Mouse (Mus musculus) heart, embryonic 11.5 days (tissue): ENCODE results near the gene Arhgap8. TPM values are rescaled to one million over a fixed set of nuclear protein-coding genes. Genes with fewer than 3 reads are reported as not detected.

Experiments
- ATAC-seq: fragments of 200-750 bp; cut with Nextera tagmentation; replicated peaks from 2 replicates; pipeline ENCODE4 v1.8.0; 2017; ENCODE audit warnings: moderate library complexity; ENCODE audit not compliant: insufficient number of reproducible peaks, low FRiP score, low TSS enrichment
- H3K27ac ChIP-seq: fragments of 300-500 bp; sonication (generic); 2 replicates; pipeline ENCODE4 v1.5.1; 2014; ENCODE audit warnings: mild to moderate bottlenecking, low read depth, low read length
- H3K27me3 ChIP-seq: fragments of 300-500 bp; sonication (generic); 2 replicates; pipeline ENCODE4 v1.6.1; 2014; ENCODE audit warnings: mild to moderate bottlenecking, low read length, mixed read lengths; ENCODE audit not compliant: control insufficient read depth, insufficient read depth
- H3K36me3 ChIP-seq: fragments of 300-500 bp; sonication (generic); 2 replicates; pipeline ENCODE4 v1.6.1; 2014; ENCODE audit warnings: mild to moderate bottlenecking, low read length, moderate library complexity, mixed read lengths; ENCODE audit not compliant: control insufficient read depth, insufficient read depth
- H3K4me1 ChIP-seq: fragments of 300-500 bp; sonication (generic); 2 replicates; pipeline ENCODE4 v1.6.1; 2014; ENCODE audit warnings: low read length; ENCODE audit not compliant: control insufficient read depth, insufficient read depth
- H3K4me2 ChIP-seq: fragments of 300-500 bp; sonication (generic); 2 replicates; pipeline ENCODE4 v1.6.1; 2014; ENCODE audit warnings: mild to moderate bottlenecking, moderate library complexity
- H3K4me3 ChIP-seq: fragments of 300-500 bp; sonication (generic); 2 replicates; pipeline ENCODE4 v1.5.1; 2014; ENCODE audit warnings: low read depth, low read length
- H3K9ac ChIP-seq: fragments of 300-500 bp; sonication (generic); 2 replicates; pipeline ENCODE4 v1.6.1; 2014; ENCODE audit warnings: mild to moderate bottlenecking, low read depth, low read length, moderate library complexity
- H3K9me3 ChIP-seq: fragments of 300-500 bp; sonication (generic); replicated peaks from 2 replicates; pipeline ENCODE4 v1.6.1; 2016; ENCODE audit warnings: low read length; ENCODE audit not compliant: control insufficient read depth
- WGBS: fragments of 180-500 bp; shearing (Covaris S2); extraction: QIAGEN DNeasy Blood & Tissue Kit; methylation state at CpG from one replicate; pipeline ENCODE4 v1.1.7; 2014; ENCODE audit not compliant: insufficient replicate concordance; 5-methylcytosine and 5-hydroxymethylcytosine counted together
- polyA plus RNA-seq: library from polyadenylated mRNA; unstranded; fragments of >200 nt; fragmentation: Nextera tagmentation; extraction: Ambion mirVana; gene quantifications from 2 replicates; pipeline ENCODE4 v1.2.1, GENCODE M21; 2014

The Arhgap8 gene
- 2.7 TPM in 2 replicates for polyA plus RNA-seq

- Histone ChIP-seq H3K9me3 (no peaks in the 10 kb centered on the region), H3K4me3 (peak within 1 kb of the TSS; percentile 42), H3K9ac (peak within 1 kb of the TSS; percentile 62), H3K4me1 (peaks cover 8% of the 10 kb centered on the region), H3K4me2 (peak within 1 kb of the TSS; percentile 89), H3K27me3 (peaks cover 8% of the 10 kb centered on the region), H3K27ac (no peak within 1 kb of the TSS), H3K36me3 (no peaks in the 10 kb centered on the region)
- 3% methylated on average over 24 of the region's 24 CpGs for WGBS
- ATAC-seq = 0 out of 2 replicates have a peak, but pooled peaks have one; percentile 51
Measured at GRCm38 (mm10) chr15:84719791-84720190, at the start of gene Arhgap8. Gene Arhgap8 (plus strand): TSS chr15:84720052.

DNA sequence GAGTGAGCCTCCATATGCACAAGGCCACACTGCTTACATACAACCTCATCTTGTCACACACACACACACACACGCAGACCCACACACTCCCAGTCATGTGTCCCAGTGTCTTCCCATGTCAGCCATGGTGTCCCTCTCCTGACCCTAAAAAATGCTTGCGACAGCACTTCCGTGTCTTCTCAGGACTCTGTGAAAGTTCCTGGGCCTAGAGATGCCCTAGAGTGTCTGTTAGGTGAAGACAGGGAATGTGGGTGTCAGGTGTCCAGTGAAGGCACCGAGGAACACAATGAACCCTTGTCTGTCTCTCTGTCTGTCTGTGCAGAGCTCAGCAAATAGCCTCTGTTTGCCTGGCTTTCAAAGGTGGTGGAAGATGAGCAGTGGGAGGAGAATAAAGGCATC is 49.2 kb upstream of the Arhgap8 start:
- H3K4me3 ChIP-seq = no peak overlapping the region
- peaks cover 8% of the 10 kb centered on the region for H3K4me1 ChIP-seq
- no peak overlapping the region for H3K27ac ChIP-seq
- no peak overlapping the region for H3K9ac ChIP-seq
- no peaks in the 10 kb centered on the region for H3K36me3 ChIP-seq
- H3K9me3 ChIP-seq = no peaks in the 10 kb centered on the region
- WGBS = 69% methylated on average over 4 of the region's 4 CpGs
- no peak overlapping the region for H3K4me2 ChIP-seq
- ATAC-seq = no peak
- no peaks in the 10 kb centered on the region for H3K27me3 ChIP-seq

DNA sequence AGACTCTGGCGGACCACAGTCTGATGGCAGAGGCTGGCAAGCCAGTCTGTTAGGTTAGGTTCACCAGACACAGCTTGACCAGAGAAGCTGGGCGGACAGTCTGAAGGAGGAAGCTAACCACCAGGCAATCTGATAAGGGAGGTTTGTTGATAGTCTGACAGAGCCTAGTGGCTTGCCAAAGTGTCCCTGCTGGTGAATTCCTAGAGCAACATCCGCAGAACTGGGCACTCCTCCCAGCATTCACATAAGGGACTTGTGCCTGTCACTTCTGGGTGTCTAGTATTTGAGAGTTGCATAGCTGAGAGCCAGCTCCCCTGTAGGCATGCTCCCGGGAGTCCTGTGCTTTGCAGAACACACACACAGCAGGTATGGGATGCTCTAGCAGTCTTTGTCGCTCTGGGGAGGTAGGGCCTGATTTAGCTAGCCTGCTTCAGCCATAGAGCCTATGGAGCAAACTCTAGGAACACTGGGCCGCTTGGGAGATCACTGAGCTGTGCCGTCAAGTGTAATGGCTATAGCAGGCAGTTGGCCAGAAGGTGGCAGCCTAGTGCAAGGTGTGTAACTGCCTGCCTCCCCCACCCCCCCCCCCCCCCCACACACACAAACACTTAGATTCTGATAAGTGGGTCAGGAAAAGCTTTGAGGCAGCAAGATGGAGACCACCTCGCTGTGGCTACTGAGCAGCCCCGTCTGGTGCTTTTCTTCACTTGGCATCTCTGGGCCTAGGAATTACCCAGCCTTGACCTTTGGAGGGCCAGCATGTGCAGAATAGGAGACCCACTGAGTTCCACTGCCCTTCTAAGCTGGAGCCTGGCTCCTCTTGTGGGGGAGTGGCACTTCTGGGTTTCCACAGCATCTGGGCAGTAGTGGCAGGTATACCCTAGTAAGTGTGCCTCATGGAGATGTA is 48.2 kb upstream of the Arhgap8 start:
- WGBS = 39% methylated on average over 9 of the region's 9 CpGs

GRCm38 (mm10) chr15:84672308-84672615 is 47.6 kb upstream of the Arhgap8 start:
- Histone ChIP-seq H3K9ac (no peak overlapping the region), H3K36me3 (no peaks in the 10 kb centered on the region), H3K4me2 (no peak overlapping the region), H3K4me1 (peaks cover 10% of the 10 kb centered on the region), H3K27me3 (no peaks in the 10 kb centered on the region), H3K27ac (no peak overlapping the region), H3K4me3 (no peak overlapping the region), H3K9me3 (no peaks in the 10 kb centered on the region)
- no peak for ATAC-seq
- WGBS = 80% methylated on average over 4 of the region's 4 CpGs

More for the DNA sequence above, 48.2 kb upstream of the Arhgap8 start:
- Histone ChIP-seq H3K4me3 (no peak overlapping the region), H3K9me3 (no peaks in the 10 kb centered on the region), H3K4me1 (peaks cover 10% of the 10 kb centered on the region), H3K4me2 (no peak overlapping the region), H3K9ac (0 out of 2 replicates have a peak overlapping the region, but pooled peaks have one; percentile 22), H3K27ac (no peak overlapping the region), H3K27me3 (no peaks in the 10 kb centered on the region), H3K36me3 (no peaks in the 10 kb centered on the region)
- ATAC-seq = no peak; the same call in 1 of the 2 replicates

DNA sequence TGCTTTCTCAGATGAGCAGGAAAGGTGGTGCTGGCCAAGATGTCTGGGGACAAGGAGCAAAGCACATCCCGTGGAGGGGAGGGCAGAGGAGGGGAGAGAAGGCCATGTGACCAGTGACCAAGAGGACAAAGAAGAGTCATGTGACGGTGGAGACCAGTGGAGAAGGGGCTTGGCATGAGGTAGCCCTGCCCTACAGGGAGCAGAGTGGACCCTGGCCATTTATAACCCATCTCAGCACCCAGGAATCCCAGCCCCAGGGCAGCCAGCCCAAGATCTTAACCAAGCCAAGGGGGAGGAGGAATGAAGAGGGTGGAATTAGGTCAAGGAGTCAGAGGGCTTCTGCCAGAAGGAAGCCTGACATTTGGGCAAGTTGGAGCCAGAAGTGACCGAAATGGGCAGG is 47.2 kb upstream of the Arhgap8 start:
- H3K4me3 ChIP-seq = no peak overlapping the region
- no peak overlapping the region for H3K4me2 ChIP-seq
- H3K4me1 ChIP-seq = peaks cover 10% of the 10 kb centered on the region
- 66% methylated on average over 3 of the region's 3 CpGs for WGBS
- H3K9ac ChIP-seq = no peak overlapping the region
- H3K36me3 ChIP-seq = no peaks in the 10 kb centered on the region
- no peak overlapping the region for H3K27ac ChIP-seq
- no peaks in the 10 kb centered on the region for H3K27me3 ChIP-seq
- ATAC-seq = no peak
- no peaks in the 10 kb centered on the region for H3K9me3 ChIP-seq

DNA sequence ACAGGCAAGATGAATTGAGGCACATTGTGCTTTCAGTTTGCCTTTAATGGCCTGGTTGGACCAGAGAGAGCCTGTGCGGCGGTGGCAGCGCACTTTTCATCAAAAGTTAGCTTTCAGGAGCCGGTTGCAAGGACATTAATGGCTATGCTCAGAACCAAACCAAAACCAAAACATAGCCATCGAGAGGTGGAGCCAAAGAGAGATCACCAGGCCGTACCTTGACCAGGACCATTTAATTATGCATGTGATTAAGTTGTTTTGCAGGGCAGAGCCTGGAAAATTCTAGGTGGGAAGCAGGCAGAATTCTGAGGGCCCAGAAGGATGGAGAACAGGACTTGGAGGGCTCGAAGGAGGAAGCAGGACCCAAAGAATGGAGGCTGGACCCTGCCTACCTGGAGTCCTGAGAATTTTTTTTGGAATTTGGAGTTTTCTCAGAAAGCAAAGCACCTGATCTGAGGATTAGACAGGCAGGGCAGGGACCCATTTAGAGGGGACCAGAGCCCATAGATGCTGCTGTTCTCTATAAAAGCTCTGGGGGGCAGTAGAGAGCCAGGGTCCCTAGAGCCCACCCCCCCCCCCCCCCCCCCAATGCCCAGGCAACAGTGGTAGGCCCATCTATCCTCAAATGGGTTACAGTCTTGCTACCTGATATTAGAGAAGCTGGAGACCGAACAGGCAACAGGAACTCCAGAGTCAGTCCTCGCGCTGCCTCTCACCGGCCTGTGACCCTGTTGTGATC is 45.4 kb upstream of the Arhgap8 start:
- H3K4me3 ChIP-seq = no peak overlapping the region
- WGBS = 77% methylated on average over 11 of the region's 11 CpGs
- no peak overlapping the region for H3K27ac ChIP-seq
- H3K27me3 ChIP-seq = no peaks in the 10 kb centered on the region
- peaks cover 10% of the 10 kb centered on the region for H3K4me1 ChIP-seq
- H3K4me2 ChIP-seq = no peak overlapping the region
- ATAC-seq = no peak
- H3K9me3 ChIP-seq = no peaks in the 10 kb centered on the region; the same call in 1 of the 2 replicates
- H3K36me3 ChIP-seq = no peaks in the 10 kb centered on the region
- no peak overlapping the region for H3K9ac ChIP-seq

DNA sequence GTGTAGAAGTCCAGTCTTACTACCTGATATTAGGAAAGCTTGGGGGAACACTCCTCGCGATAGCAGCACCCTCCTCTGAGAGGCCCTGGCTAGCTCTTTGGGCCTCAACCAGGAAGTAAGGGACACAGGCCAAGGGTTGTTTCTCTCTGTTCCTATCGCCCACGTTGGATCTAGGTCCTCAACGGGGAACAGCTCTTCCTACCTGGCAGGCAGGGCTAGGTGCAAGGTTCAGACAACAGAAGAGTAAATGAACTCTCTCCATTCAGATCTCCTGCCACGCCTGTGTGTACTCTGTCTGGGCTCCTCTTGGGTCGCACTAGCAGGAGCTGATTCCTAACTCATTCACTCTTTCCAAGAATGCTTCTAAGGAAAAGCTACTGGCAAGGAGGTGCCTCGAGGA is 44.5 kb upstream of the Arhgap8 start:
- Histone ChIP-seq H3K9me3 (no peaks in the 10 kb centered on the region; the same call in 1 of the 2 replicates), H3K4me3 (no peak overlapping the region), H3K36me3 (no peaks in the 10 kb centered on the region), H3K4me1 (peaks cover 11% of the 10 kb centered on the region), H3K4me2 (no peak overlapping the region), H3K27ac (no peak overlapping the region), H3K9ac (no peak overlapping the region), H3K27me3 (no peaks in the 10 kb centered on the region)
- WGBS = 66% methylated on average over 8 of the region's 8 CpGs
- ATAC-seq = no peak

DNA sequence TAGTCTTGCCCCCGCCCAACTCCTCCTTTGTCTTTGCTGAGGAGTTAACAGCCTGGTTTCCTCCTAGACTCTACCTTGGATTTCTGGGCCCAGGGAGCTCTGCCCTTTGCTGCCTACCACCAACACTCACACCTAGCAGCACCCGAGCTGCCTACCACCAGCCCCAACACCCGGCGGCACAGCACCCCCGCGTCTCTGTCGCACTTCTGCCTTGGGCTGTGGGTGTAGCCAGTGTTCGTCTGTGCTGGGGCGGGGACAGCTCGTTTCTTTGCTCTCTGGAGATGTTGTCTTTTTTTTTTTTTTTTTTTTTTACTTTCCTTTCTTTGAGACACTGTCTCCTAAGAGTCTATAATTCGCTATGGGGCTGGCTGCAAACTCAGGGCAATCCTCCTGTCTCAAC is 41.9 kb upstream of the Arhgap8 start:
- Histone ChIP-seq H3K36me3 (no peaks in the 10 kb centered on the region), H3K9me3 (no peaks in the 10 kb centered on the region; the same call in 1 of the 2 replicates), H3K4me1 (peaks cover 17% of the 10 kb centered on the region), H3K9ac (no peak overlapping the region), H3K27me3 (no peaks in the 10 kb centered on the region), H3K4me2 (no peak overlapping the region), H3K27ac (no peak overlapping the region), H3K4me3 (no peak overlapping the region)
- WGBS = 64% methylated on average over 11 of the region's 11 CpGs
- no peak for ATAC-seq
